Mouse (Mus musculus) R1 (cell line): ENCODE data around the gene Phgdh.

Source experiments
- DNase-seq: peaks from one replicate; pipeline ENCODE4 v3.0.0-alpha.2; 2018; ENCODE audit warnings: low read depth, low spot score

Gene Phgdh

DNA sequence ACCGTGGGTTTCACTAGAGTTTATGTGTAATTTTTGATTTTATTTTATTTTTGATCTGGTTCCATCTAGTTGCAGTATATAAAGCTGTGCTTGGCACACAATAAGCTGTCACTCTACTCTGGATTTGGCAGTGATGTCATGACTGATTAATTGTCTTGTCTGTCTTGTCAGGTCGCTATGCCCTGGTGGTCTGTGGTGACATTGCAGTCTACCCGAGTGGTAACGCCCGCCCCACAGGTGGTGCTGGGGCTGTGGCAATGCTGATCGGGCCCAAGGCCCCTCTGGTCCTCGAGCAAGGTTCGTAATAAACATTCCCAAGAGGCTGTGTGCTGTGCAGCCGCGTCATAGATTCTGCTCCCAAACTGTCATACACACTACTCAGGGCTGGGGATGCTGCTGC, 43.8 kb downstream of the Phgdh start:
- DNase-seq = peak; percentile 48

DNA sequence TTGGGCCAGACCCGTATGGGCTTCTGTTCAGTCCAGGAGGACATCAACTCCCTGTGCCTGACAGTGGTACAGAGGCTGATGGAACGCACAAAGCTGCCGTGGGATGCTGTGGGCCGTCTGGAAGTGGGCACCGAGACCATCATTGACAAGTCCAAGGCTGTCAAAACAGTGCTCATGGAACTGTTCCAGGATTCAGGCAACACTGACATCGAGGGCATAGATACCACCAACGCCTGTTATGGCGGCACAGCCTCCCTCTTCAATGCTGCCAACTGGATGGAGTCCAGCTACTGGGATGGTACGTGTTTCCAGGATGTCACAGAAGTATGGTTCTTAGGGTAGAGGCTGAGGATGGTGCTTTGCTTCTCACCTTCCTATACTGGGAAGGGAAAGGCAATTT, 48.7 kb downstream of the Phgdh start:
- no peak for DNase-seq

GRCm38 (mm10) chr3:98283205-98283604, 56.6 kb downstream of the Phgdh start:
- no peak for DNase-seq

GRCm38 (mm10) chr3:98282422-98282821, 57.4 kb downstream of the Phgdh start:
- no peak for DNase-seq

DNA sequence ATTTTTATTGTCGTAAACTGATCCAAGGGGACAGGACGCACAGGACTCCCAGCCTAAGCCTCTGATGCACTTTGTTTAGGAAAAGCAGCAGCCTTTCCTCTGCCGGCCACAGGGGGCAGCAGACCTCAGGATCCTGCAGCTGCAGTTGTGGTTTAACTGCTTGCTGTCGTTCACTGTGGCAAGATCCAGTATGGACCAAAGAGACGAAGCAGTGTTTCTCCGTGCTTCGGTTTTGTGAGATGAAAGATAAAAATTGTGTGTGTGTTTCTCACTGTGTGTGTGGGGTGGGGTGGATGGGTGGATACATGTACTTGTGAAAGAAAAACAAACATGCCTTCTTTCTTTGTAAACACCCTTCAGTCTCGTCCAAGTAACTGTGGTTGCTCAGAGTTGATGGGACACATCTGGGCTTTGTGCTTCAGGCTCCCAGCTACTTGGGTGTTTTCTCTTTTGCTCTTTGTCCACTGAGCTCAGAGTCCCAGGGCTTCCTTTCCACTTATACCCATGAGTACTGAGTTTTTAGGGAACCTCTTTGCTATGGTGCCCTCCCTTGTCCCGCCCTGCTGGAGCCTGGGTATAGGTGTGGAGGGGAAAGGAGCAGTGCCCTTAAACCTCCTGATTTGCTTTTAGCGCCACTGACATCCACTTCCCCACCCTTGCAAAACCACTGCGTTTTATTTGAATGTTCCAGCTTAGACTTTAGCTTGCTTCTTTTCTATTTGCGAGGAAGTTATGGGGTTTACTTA, 58.7 kb downstream of the Phgdh start:
- DNase-seq = peak; percentile 70

DNA sequence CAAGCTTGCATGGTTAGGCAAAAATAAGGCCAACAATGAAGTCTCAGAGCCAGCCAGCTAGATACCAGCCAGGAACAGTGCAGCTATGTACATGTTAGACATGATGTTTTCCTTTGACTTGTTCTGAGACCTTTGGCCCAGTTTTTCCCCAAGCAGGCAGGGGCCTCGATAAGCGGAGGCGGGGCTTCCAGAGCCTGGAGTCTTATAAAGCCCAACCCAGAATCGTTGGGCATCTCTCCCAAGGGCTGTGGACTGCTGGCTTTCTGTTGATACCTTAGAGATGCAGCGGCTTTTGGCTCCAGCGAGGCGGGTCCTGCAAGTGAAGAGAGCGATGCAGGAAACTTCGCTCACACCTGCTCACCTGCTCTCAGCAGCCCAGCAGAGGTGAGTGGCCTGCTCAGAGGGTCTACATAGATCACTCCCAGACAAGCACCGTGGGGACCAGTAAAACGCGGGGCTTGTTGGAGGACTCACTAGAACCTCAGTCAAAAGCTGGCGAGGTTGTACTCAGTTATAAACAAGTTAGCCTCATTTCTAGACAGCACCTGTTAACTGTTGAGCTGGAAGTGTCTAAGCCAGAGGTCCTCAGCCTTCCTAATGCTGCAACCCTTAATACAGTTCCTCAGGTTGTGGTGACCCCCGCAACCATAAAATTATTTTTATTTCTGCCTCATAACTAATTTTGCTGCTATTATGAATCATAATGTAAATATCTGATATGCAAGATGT, 59.4 kb downstream of the Phgdh start, which contains the start of gene Hmgcs2:
Hmgcs2 (plus strand) TSS at position 232 of the 729 bp plus-strand sequence.
- peak; percentile 8 for DNase-seq

DNA sequence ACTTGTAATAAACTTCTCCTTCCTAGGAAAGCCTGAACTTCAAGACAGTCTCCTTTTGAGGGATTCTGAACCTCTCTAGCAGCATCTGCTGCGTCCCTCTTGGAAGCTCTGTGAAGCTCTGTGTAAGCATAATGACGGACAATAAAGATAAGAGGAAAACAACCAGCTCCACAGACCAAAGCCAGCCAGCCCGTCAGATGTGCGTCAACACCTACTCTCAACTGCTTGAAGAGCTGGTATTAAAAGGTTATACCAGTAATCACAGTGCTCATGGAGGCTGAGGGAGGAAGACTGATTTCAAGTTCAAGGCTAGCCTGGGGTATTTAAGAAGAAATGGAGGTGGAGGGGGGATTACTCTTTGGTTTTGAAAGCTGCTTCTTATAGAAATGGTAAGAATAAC, 60.1 kb downstream of the Phgdh start:
- DNase-seq = no peak

GRCm38 (mm10) chr3:98273623-98274398, 66.0 kb downstream of the Phgdh start:
- DNase-seq = no peak

DNA sequence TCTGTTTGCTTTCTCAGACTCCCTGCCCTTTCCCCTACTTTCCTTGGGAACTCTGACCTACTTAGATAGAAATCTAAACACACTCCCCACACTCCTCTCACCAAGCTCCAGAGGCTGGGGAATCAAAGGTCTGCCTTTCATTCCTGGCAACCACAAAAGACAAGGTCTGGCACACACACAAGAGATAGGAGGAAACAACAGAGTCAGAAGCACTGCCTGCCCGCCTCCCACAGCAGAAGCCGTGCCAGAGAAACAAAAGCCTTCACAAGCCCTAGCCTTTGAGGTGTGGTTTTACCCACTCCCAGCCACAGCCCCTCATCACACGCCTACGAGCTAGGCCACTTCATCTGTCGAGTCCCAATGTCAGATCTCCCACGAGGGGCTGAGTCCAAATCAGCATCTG, 72.5 kb downstream of the Phgdh start:
- DNase-seq = no peak
